Mouse (Mus musculus): ENCODE data around the gene Eif4a2. TPM values are rescaled to one million over a fixed set of nuclear protein-coding genes. Genes with fewer than 3 reads are reported as not detected.

The Eif4a2 gene
- polyA plus RNA-seq, 1 experiment from 2014 or later = 226 TPM

DNA sequence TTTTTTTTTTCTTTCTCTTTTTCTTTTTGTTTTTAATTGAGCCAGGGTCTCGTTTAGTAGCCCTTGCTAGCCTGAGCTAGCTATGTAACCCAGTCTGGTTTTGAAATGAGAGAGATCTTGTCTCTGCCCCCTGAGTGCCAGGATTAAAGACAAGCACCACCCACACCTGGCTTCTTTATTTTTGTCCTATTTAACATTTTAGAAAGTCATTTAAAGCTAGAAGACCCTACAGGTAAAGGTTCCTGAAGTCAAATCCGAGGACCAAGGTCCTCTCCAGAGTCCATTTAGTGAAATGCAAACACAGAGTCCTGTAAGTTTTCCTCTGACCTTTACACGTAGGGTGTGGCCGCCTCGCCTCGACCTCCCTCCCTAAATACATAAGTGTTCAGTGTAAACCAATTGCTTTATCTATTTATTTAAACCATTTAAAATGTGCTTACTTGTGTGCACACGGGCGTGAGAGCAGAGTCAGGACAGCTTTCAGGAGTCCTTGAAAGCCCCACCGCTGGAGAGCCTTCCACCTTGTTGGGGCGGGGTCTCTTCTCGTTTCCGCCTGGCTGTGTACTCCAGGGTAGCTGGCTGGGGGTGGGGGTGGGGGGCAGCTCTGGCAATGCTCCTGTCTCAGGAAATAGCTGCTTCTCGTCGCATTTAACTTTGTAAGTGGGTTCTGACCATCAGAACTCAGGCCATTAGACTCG is 4.8 kb upstream of the Eif4a2 start:
- Histone ChIP-seq H3K9ac (ENCODE audit: low read depth, low read length) (peak overlapping the region; percentile 50; the same call in 1 of the 2 replicates), H3K9me3 (ENCODE audit: control insufficient read depth, low read length) (no peaks in the 10 kb centered on the region), H3K4me1 (ENCODE audit: control insufficient read depth, insufficient read depth, low read length) (peaks cover 9% of the 10 kb centered on the region; the same call in 1 of the 2 replicates), H3K4me3 (ENCODE audit: low read length) (peak overlapping the region; percentile 36), H3K27ac (ENCODE audit: low read depth, low read length) (no peak overlapping the region), H3K4me2 (replicated peaks; ENCODE audit: low read depth, low read length) (peak overlapping the region; percentile 55), H3K27me3 (ENCODE audit: control insufficient read depth, insufficient read depth, low read length) (no peaks in the 10 kb centered on the region), H3K36me3 (ENCODE audit: control insufficient read depth, insufficient read depth, low read length) (no peaks in the 10 kb centered on the region)
- 10% methylated on average over 15 of the region's 15 CpGs for WGBS
- no peak for ATAC-seq (ENCODE audit: low FRiP score, low TSS enrichment)

DNA sequence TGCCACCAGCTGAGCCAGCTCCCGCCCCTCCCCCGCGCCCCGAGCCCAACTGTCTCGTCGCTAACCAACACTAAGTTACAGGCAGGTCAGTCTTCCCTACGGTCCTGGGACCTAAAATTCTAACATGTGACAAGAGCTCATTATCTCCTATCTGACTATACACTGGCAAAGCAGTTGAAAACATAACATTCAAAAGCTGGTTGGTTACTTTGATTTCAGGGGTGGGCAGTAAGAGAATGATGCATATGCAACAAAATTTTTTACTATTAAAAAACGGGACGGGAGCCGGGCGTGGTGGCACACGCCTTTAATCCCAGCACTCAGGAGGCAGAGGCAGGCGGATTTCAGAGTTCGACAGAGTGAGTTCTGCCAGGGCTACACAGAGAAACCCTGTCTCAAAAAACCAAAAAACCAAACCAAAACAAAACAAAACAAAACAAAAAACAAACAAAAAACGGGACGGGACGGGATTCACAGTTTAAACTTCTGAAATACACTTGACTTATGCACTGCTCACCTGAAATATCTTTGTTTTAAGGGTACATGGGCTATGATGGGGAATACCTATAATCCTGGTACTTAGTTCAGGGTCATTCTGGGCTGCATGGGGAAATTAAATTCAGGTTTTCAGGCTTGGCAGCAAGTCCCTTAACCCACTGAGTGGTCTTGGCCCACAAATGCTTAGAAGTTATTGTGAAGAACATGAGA is 4.1 kb upstream of the Eif4a2 start:
- 40% methylated on average over 17 of the region's 17 CpGs for WGBS
- H3K27ac ChIP-seq (ENCODE audit: low read depth, low read length) = no peak overlapping the region
- peak overlapping the region; percentile 36 for H3K4me3 ChIP-seq (ENCODE audit: low read length)
- no peaks in the 10 kb centered on the region for H3K27me3 ChIP-seq (ENCODE audit: control insufficient read depth, insufficient read depth, low read length)
- ATAC-seq (ENCODE audit: low FRiP score, low TSS enrichment) = no peak
- H3K9ac ChIP-seq (ENCODE audit: low read depth, low read length) = peak overlapping the region; percentile 50; the same call in 1 of the 2 replicates
- H3K36me3 ChIP-seq (ENCODE audit: control insufficient read depth, insufficient read depth, low read length) = 0 out of 2 replicates have a peak, but pooled peaks cover under 1% of the 10 kb centered on the region
- H3K4me2 ChIP-seq (replicated peaks; ENCODE audit: low read depth, low read length) = peak overlapping the region; percentile 55
- peaks cover 9% of the 10 kb centered on the region; the same call in 1 of the 2 replicates for H3K4me1 ChIP-seq (ENCODE audit: control insufficient read depth, insufficient read depth, low read length)
- H3K9me3 ChIP-seq (ENCODE audit: control insufficient read depth, low read length) = no peaks in the 10 kb centered on the region

DNA sequence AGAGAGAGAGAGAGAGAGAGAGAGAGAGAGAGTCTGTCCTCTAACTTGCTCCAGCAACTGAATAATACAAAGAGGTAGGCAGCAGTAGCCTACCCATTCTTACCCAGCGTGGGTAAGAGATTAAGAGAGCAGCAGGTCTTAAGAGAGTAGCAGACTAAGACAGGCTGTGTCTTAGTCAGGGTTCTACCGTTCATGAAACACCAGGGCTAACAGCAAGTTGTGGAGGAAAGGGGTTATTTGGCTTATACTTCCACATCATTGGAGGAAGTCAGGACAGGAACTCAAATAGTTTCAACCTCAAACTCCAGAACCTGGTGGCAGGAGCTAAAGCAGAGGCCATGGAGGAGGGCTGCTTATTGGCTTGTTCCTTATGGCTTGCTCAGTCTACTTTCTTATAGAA is 3.4 kb upstream of the Eif4a2 start:
- 72% methylated on average over 2 of the region's 2 CpGs for WGBS
- Histone ChIP-seq H3K4me1 (ENCODE audit: control insufficient read depth, insufficient read depth, low read length) (peaks cover 9% of the 10 kb centered on the region; the same call in 1 of the 2 replicates), H3K9ac (ENCODE audit: low read depth, low read length) (no peak overlapping the region), H3K27ac (ENCODE audit: low read depth, low read length) (no peak overlapping the region), H3K4me2 (replicated peaks; ENCODE audit: low read depth, low read length) (no peak overlapping the region), H3K36me3 (ENCODE audit: control insufficient read depth, insufficient read depth, low read length) (peaks cover 7% of the 10 kb centered on the region), H3K4me3 (ENCODE audit: low read length) (no peak overlapping the region), H3K27me3 (ENCODE audit: control insufficient read depth, insufficient read depth, low read length) (no peaks in the 10 kb centered on the region), H3K9me3 (ENCODE audit: control insufficient read depth, low read length) (no peaks in the 10 kb centered on the region)
- no peak for ATAC-seq (ENCODE audit: low FRiP score, low TSS enrichment)

DNA sequence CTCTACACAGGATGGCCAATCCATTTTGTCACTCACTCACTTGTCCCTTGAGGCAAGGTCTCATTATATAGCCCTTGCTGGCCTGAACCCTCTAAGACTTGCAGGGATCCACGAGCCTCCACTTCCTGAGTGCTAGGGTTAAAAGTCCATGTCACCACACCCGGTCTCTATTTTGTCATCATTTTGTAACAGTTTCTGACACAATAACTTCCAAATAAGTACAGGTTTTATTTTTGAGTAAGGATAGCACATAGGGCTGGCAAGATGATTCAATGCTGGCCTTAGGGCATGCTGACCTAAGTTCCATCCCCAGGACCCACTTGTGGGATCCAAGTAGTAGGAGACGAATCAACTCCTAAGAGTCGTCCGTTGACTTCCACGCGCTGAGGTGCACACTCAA is 1.1 kb upstream of the Eif4a2 start:
- H3K36me3 ChIP-seq (ENCODE audit: control insufficient read depth, insufficient read depth, low read length) = peaks cover 30% of the 10 kb centered on the region
- no peak overlapping the region for H3K27ac ChIP-seq (ENCODE audit: low read depth, low read length)
- WGBS = 79% methylated on average over 7 of the region's 7 CpGs
- H3K9ac ChIP-seq (ENCODE audit: low read depth, low read length) = no peak overlapping the region
- no peak overlapping the region for H3K4me2 ChIP-seq (replicated peaks; ENCODE audit: low read depth, low read length)
- ATAC-seq (ENCODE audit: low FRiP score, low TSS enrichment) = no peak
- H3K27me3 ChIP-seq (ENCODE audit: control insufficient read depth, insufficient read depth, low read length) = no peaks in the 10 kb centered on the region
- H3K4me1 ChIP-seq (ENCODE audit: control insufficient read depth, insufficient read depth, low read length) = peaks cover 10% of the 10 kb centered on the region; the same call in 1 of the 2 replicates
- no peak overlapping the region for H3K4me3 ChIP-seq (ENCODE audit: low read length)
- H3K9me3 ChIP-seq (ENCODE audit: control insufficient read depth, low read length) = no peaks in the 10 kb centered on the region

DNA sequence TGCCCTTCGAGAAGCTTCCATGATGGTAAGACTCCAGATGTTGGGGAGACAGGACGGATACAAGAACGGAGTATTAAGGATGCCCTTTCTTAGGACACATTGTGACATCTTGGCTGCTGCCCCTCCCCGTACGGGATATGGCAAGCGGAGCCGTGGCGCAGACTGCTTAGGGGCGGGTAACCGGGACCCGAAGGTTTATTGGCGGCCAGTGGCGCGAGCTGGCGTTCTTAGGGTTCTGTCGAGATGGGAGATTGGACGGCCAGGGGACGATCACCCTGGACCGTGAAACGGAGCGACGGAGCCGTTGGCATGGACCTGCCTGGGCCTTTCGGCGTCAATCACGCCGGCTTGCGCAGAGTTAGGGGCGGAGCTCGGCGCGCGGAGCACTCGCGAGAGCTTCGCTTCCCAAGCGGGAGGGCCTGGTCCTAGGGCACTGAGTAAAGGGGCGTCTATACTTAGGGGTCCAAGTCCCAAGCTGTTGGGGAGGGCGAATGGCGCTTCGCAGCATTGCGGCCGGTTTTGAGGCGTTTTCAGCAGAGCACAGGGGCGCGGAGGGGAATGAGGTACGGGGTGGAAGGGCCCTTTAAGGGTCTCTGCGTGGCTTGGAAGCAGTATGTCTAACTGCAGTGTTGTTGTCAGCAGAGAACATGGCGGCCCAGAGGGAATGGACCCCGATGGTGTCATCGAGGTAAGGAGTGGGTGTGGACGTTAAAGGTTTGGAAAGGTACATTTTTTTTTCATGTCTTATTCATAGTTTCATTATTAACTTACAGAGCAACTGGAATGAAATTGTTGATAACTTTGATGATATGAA is 909 bp downstream of the Eif4a2 start:
- H3K9ac ChIP-seq (ENCODE audit: low read depth, low read length) = peak overlapping the region; percentile 100
- peaks cover 50% of the 10 kb centered on the region for H3K36me3 ChIP-seq (ENCODE audit: control insufficient read depth, insufficient read depth, low read length)
- peak overlapping the region; percentile 99 for H3K4me3 ChIP-seq (ENCODE audit: low read length)
- under 1% methylated on average over 52 of the region's 52 CpGs for WGBS
- no peaks in the 10 kb centered on the region for H3K9me3 ChIP-seq (ENCODE audit: control insufficient read depth, low read length)
- H3K4me1 ChIP-seq (ENCODE audit: control insufficient read depth, insufficient read depth, low read length) = peaks cover 13% of the 10 kb centered on the region; the same call in 1 of the 2 replicates
- H3K4me2 ChIP-seq (replicated peaks; ENCODE audit: low read depth, low read length) = peak overlapping the region; percentile 90
- no peaks in the 10 kb centered on the region for H3K27me3 ChIP-seq (ENCODE audit: control insufficient read depth, insufficient read depth, low read length)
- H3K27ac ChIP-seq (ENCODE audit: low read depth, low read length) = peak overlapping the region; percentile 99
- peak; percentile 88 for ATAC-seq (ENCODE audit: low FRiP score, low TSS enrichment)

DNA sequence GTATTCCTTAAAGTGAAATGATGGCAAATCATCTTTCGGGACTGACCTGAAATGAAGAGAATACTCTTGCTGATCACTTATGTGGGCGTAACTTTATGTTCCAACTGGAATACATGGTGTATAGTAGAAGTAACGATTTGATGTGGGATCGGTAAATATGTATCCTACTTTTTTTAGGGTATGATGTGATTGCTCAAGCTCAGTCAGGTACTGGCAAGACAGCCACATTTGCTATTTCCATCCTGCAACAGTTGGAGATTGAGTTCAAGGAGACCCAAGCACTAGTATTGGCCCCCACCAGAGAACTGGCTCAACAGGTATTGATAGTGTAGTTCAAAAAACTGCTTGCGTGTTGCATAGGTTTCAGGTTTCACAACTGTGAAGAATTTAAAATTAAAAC is 1.7 kb downstream of the Eif4a2 start:
- H3K9ac ChIP-seq (ENCODE audit: low read depth, low read length) = peak overlapping the region; percentile 100
- peak overlapping the region; percentile 55; the same call in 1 of the 2 replicates for H3K27ac ChIP-seq (ENCODE audit: low read depth, low read length)
- H3K27me3 ChIP-seq (ENCODE audit: control insufficient read depth, insufficient read depth, low read length) = no peaks in the 10 kb centered on the region
- no peaks in the 10 kb centered on the region for H3K9me3 ChIP-seq (ENCODE audit: control insufficient read depth, low read length)
- peaks cover 53% of the 10 kb centered on the region for H3K36me3 ChIP-seq (ENCODE audit: control insufficient read depth, insufficient read depth, low read length)
- peak overlapping the region; percentile 99 for H3K4me3 ChIP-seq (ENCODE audit: low read length)
- H3K4me1 ChIP-seq (ENCODE audit: control insufficient read depth, insufficient read depth, low read length) = peaks cover 13% of the 10 kb centered on the region; the same call in 1 of the 2 replicates
- no peak for ATAC-seq (ENCODE audit: low FRiP score, low TSS enrichment)
- 3% methylated on average over 5 of the region's 5 CpGs for WGBS
- H3K4me2 ChIP-seq (replicated peaks; ENCODE audit: low read depth, low read length) = peak overlapping the region; percentile 90

DNA sequence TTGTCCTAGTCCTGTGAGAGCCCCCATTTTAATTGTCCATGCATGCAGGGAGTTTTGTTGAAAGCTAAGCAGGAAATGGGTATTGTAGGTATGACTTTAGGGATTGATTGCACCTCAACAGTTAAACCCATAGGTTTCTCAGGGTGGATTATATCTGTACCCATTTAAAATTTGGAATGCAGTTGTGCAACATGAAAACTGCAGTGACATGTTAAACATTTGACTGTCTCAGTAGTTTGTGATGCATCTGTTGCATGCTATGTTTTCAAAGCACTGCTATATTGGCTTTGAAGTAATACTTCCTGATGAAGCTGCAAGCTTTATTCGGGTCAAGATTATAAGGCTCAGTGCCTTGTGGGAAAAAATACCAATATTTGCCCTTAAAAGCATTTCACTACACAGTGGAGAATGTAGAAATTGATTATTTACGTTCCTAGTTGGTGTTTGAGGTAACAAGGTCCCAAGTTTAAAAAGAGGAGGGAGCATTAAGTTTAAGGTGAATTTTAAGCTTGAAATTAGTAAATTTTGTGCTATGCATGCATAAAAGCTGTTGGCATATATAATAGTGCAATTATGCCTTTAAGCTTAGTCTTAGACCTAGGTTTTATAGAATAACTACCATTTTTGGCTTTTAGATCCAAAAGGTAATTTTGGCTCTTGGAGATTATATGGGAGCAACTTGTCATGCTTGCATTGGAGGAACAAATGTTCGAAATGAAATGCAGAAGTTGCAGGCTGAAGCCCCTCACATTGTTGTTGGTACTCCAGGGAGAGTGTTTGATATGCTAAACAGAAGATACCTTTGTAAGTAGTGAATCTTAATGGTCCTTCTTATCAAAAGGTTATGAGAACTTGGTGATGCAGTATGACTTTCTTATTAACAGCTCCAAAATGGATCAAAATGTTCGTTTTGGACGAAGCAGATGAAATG is 2.4 kb downstream of the Eif4a2 start:
- no peaks in the 10 kb centered on the region for H3K9me3 ChIP-seq (ENCODE audit: control insufficient read depth, low read length)
- peak overlapping the region; percentile 99 for H3K4me3 ChIP-seq (ENCODE audit: low read length)
- H3K4me2 ChIP-seq (replicated peaks; ENCODE audit: low read depth, low read length) = peak overlapping the region; percentile 90
- H3K27ac ChIP-seq (ENCODE audit: low read depth, low read length) = peak overlapping the region; percentile 55; the same call in 1 of the 2 replicates
- H3K27me3 ChIP-seq (ENCODE audit: control insufficient read depth, insufficient read depth, low read length) = no peaks in the 10 kb centered on the region
- peaks cover 60% of the 10 kb centered on the region for H3K36me3 ChIP-seq (ENCODE audit: control insufficient read depth, insufficient read depth, low read length)
- peaks cover 13% of the 10 kb centered on the region; the same call in 1 of the 2 replicates for H3K4me1 ChIP-seq (ENCODE audit: control insufficient read depth, insufficient read depth, low read length)
- peak overlapping the region; percentile 100 for H3K9ac ChIP-seq (ENCODE audit: low read depth, low read length)
- ATAC-seq (ENCODE audit: low FRiP score, low TSS enrichment) = no peak
- 50% methylated on average over 5 of the region's 5 CpGs for WGBS

DNA sequence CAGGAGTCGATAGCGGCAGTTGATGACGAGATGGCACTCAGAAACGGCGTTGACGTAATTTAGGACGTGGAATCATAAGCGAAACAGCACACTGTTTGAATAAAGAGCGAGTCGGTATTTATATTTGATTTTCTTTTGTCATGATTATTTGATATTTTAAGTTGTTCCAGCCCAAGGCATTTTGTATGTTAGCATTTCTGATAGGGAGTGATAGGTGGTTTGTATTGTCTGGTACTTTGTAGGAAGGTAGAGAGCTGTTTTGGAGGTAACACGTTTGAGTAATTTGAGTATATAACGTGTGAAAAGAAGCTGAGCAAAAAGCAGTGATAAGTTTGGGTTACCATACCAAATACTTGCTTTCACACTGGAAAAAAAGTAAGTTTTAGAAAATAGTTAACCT is 5.1 kb downstream of the Eif4a2 start:
- 79% methylated on average over 12 of the region's 12 CpGs for WGBS
- ATAC-seq (ENCODE audit: low FRiP score, low TSS enrichment) = no peak
- no peak overlapping the region; the same call in 1 of the 2 replicates for H3K4me2 ChIP-seq (replicated peaks; ENCODE audit: low read depth, low read length)
- H3K27ac ChIP-seq (ENCODE audit: low read depth, low read length) = no peak overlapping the region
- H3K9me3 ChIP-seq (ENCODE audit: control insufficient read depth, low read length) = no peaks in the 10 kb centered on the region
- H3K27me3 ChIP-seq (ENCODE audit: control insufficient read depth, insufficient read depth, low read length) = no peaks in the 10 kb centered on the region
- H3K9ac ChIP-seq (ENCODE audit: low read depth, low read length) = no peak overlapping the region
- no peak overlapping the region for H3K4me3 ChIP-seq (ENCODE audit: low read length)
- H3K4me1 ChIP-seq (ENCODE audit: control insufficient read depth, insufficient read depth, low read length) = peaks cover 13% of the 10 kb centered on the region; the same call in 1 of the 2 replicates
- H3K36me3 ChIP-seq (ENCODE audit: control insufficient read depth, insufficient read depth, low read length) = peaks cover 71% of the 10 kb centered on the region
